Mouse (Mus musculus): ENCODE results near the gene Mblac2. TPM values are rescaled to one million over a fixed set of nuclear protein-coding genes. Genes with fewer than 3 reads are reported as not detected.

Gene Mblac2
- total RNA-seq, 2 experiments from 2014 or later = 19.6 to 21.3 TPM

- no peak for DNase-seq (ENCODE audit: low spot score in 2 of 2)
Observed at GRCm38 (mm10) chr13:81801121-81801520, 90.0 kb downstream of the Mblac2 start.

Other genes with a start within 250 kb of the Mblac2 start
- gene Adgrv1, start 78.2 kb upstream of the Mblac2 start, total RNA-seq (2021) = 1 to 10 TPM in 1 of 2 experiments, under 1 TPM in 1; 0.81 to 1.4 TPM
- 10 to 100 TPM; 12.7 to 16.3 TPM for gene Lysmd3, start 53.7 kb upstream of the Mblac2 start, total RNA-seq (2021)
- 1 to 10 TPM; 5.0 to 5.6 TPM for gene Polr3g, start 328 bp upstream of the Mblac2 start, total RNA-seq (2021)
- gene Cetn3, start 71.7 kb downstream of the Mblac2 start, total RNA-seq (2021) = 100 to 1,000 TPM; 108 TPM

All from left cerebral cortex, adult 18-20 months (tissue).